Mouse (Mus musculus) bone marrow, adult 2 months (tissue): ENCODE data around the gene Zfp30. TPM values are rescaled to one million over a fixed set of nuclear protein-coding genes. Genes with fewer than 3 reads are reported as not detected.

Experiments used
- H3K27ac ChIP-seq: fragments of 200-500 bp; 2 replicates; pipeline ENCODE4 v1.5.1; 2012; ENCODE audit warnings: low read depth, mild to moderate bottlenecking, control low read depth, inconsistent platforms, low read length; ENCODE audit not compliant: control insufficient read depth, poor library complexity, insufficient read depth
- H3K4me1 ChIP-seq: fragments of 200-500 bp; 2 replicates; pipeline ENCODE4 v1.6.1; 2011; ENCODE audit warnings: low read length; ENCODE audit not compliant: control insufficient read depth, insufficient read depth
- H3K4me3 ChIP-seq: fragments of 200-500 bp; replicated peaks from 2 replicates; pipeline ENCODE3; 2011; ENCODE audit warnings: mild to moderate bottlenecking, low read depth, low read length, control low read depth; ENCODE audit not compliant: control insufficient read depth
- CTCF ChIP-seq: fragments of 200-500 bp; IDR thresholded peaks from 2 replicates; pipeline ENCODE4 v1.5.1; 2011; ENCODE audit warnings: low read length, control low read depth; ENCODE audit not compliant: control insufficient read depth, insufficient read depth
- POLR2A ChIP-seq: fragments of 200-500 bp; IDR thresholded peaks from 2 replicates; pipeline ENCODE4 v1.6.1; 2011; ENCODE audit warnings: low read depth, mild to moderate bottlenecking, control low read depth, low read length, borderline replicate concordance; ENCODE audit not compliant: control insufficient read depth
- WGBS: fragments of 180-500 bp; shearing (Covaris S2); methylation state at CpG from one replicate; pipeline ENCODE4 v1.1.7; 2018; 5-methylcytosine and 5-hydroxymethylcytosine counted together
- polyA plus RNA-seq: library from polyadenylated mRNA; stranded (reverse); fragments of >200 nt; gene quantifications from 2 replicates; pipeline ENCODE4 v1.2.4, GENCODE M21; 2011; ENCODE audit warnings: low replicate concordance; ENCODE audit not compliant: missing spikeins, insufficient read depth, insufficient read length

Zfp30 gene
- 0.57 TPM in 2 replicates for polyA plus RNA-seq

GRCm38 (mm10) chr7:29783871-29784551 lies at the start of gene Zfp30:
TSS of gene Zfp30 (plus strand) at chr7:29783998.
- TF ChIP-seq CTCF, result no peak
- no peak for TF ChIP-seq POLR2A
- H3K4me3 ChIP-seq, result peak within 1 kb of the TSS; percentile 67
- under 1% methylated on average over 45 of the region's 45 CpGs for WGBS
- H3K4me1 ChIP-seq, result no peaks in the 10 kb centered on the region; the same call in 1 of the 2 replicates
- 0 out of 2 replicates have a peak within 1 kb of the TSS, but pooled peaks have one; percentile 4 for H3K27ac ChIP-seq

DNA sequence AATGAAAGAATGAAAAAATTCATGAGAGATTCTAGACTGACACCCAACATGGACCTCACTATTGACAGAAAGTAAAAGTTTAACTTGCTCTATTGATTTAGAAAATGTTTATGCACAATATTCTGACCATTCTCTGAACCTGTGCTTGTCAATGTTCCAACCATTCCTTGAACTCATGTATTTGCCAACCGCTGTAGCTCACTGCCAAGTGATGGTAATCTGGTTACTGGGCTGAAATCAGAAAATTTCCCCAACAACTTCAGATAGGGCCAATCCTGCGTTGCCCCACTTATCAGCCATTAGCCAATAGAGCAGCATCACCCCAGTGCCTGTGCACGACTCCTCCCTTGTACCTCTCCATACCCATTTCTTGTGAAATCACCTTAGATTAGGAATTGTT lies 41.5 kb upstream of the Zfp30 start:
- no peak overlapping the region for H3K27ac ChIP-seq
- no peaks in the 10 kb centered on the region for H3K4me1 ChIP-seq
- no peak overlapping the region for H3K4me3 ChIP-seq
- WGBS, result 74% methylated on average over 3 of the region's 3 CpGs
- TF ChIP-seq POLR2A (no peak), CTCF (no peak)

DNA sequence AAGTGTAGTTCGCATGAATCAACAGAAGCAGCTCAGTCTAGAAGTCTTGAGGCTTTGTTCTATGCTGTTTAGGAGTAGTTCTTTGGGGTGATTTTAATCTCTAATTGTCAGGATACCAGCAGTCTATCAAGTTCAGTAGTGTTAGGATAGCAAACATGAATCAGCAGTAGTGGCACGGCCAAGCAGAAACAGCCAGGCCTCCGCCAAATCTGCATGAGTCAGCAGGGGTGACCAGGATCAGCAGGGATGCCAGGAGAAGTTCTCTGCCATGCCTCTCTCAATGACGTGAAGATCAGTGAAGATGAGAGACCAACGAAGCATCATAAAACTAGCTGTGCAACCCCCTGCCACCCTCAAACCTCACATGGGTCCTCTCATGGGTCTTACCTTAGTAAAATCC lies 23.3 kb upstream of the Zfp30 start:
- no peak overlapping the region for H3K4me3 ChIP-seq
- 84% methylated on average over 5 of the region's 5 CpGs for WGBS
- TF ChIP-seq CTCF (no peak), POLR2A (no peak)
- H3K27ac ChIP-seq, result no peak overlapping the region
- H3K4me1 ChIP-seq, result no peaks in the 10 kb centered on the region

- H3K27ac ChIP-seq, result no peak overlapping the region
- H3K4me3 ChIP-seq, result no peak overlapping the region
- 91% methylated on average over 7 of the region's 7 CpGs for WGBS
- no peaks in the 10 kb centered on the region; the same call in 1 of the 2 replicates for H3K4me1 ChIP-seq
- TF ChIP-seq POLR2A (no peak), CTCF (no peak)
Measured at GRCm38 (mm10) chr7:29764702-29765101, 19.1 kb upstream of the Zfp30 start.

- TF ChIP-seq CTCF, result no peak
- no peak for TF ChIP-seq POLR2A
- WGBS, result 1% methylated on average over 15 of the region's 15 CpGs
- peak overlapping the region; percentile 61 for H3K4me3 ChIP-seq
- H3K27ac ChIP-seq, result no peak overlapping the region
- H3K4me1 ChIP-seq, result no peaks in the 10 kb centered on the region; the same call in 1 of the 2 replicates
Measured at GRCm38 (mm10) chr7:29767058-29767686, 16.6 kb upstream of the Zfp30 start.

DNA sequence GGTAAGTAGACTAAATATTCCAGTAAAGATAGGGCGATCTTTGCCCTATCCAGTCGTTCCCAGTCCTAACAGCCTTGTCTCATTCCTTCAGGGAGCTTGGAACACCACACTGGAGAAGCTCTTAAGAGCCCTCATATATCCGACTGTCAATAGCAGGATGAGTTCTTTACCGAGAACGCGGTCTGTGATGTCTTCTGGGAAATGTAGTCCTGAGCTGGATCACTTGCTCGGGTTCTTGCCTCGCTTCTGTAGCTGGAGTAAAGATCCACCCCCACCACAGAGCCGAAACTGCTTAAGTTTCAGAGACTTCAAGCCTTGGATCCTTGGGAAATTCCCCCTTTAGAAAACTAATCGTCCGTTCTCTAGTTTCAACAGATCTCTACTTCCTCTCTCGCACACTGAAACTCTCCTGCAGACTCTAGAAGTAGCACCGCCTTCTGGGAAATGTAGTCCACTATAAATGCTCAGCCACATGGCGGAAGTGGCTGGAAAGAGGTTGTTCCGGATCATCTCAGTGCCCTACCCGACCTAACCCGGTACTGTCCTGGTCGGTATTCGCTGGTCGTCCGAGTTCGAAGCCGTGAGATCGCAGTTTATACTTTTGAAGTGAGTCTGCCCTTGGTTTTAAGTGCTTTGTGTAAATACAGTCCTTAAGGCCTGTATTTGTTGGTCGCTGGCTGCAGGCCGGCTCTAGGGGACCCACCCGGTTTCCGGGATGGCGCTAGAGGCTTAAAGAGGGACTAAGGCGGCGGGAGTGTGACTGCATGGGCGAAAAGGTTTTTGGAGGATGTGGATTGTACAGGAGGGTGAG lies 15.5 kb upstream of the Zfp30 start, which contains the start of gene Zfp84:
TSS of gene Zfp84 (plus strand) at position 463 of the 811 bp plus-strand sequence.
- Histone ChIP-seq H3K4me3 (peak within 1 kb of the TSS; percentile 71), H3K4me1 (no peaks in the 10 kb centered on the region; the same call in 1 of the 2 replicates), H3K27ac (peak within 1 kb of the TSS; percentile 84)
- WGBS, result under 1% methylated on average over 32 of the region's 32 CpGs
- TF ChIP-seq POLR2A (no peak), CTCF (no peak)

GRCm38 (mm10) chr7:29768980-29769379 lies 14.8 kb upstream of the Zfp30 start:
- Histone ChIP-seq H3K4me3 (peak overlapping the region; percentile 71), H3K27ac (peak overlapping the region; percentile 29), H3K4me1 (no peaks in the 10 kb centered on the region; the same call in 1 of the 2 replicates)
- WGBS, result 1% methylated on average over 10 of the region's 10 CpGs
- TF ChIP-seq POLR2A (no peak), CTCF (no peak)

GRCm38 (mm10) chr7:29773503-29773902 lies 10.3 kb upstream of the Zfp30 start:
- no peak for TF ChIP-seq CTCF
- no peak for TF ChIP-seq POLR2A
- no peak overlapping the region for H3K4me3 ChIP-seq
- no peak overlapping the region for H3K27ac ChIP-seq
- 91% methylated on average over 7 of the region's 7 CpGs for WGBS
- H3K4me1 ChIP-seq, result no peaks in the 10 kb centered on the region
